Mouse (Mus musculus) hindbrain, embryonic 10.5 days (tissue): ENCODE measurements around the gene Fbxl7. TPM values are rescaled to one million over a fixed set of nuclear protein-coding genes. Genes with fewer than 3 reads are reported as not detected.

Source experiments
- DNase-seq: peaks from one replicate; pipeline ENCODE4 v3.0.0-alpha.2; 2017; ENCODE audit warnings: low spot score
- H3K27ac ChIP-seq: fragments of 300-500 bp; sonication (generic); 2 replicates; pipeline ENCODE4 v1.5.1; 2016; ENCODE audit warnings: mild to moderate bottlenecking, moderate library complexity
- H3K27me3 ChIP-seq: fragments of 300-500 bp; sonication (generic); 2 replicates; pipeline ENCODE4 v1.6.1; 2016; ENCODE audit warnings: mild to moderate bottlenecking; ENCODE audit not compliant: poor library complexity, insufficient read depth, severe bottlenecking
- H3K36me3 ChIP-seq: fragments of 300-500 bp; sonication (generic); 2 replicates; pipeline ENCODE4 v1.6.1; 2016; ENCODE audit warnings: mild to moderate bottlenecking, moderate library complexity
- H3K4me1 ChIP-seq: fragments of 300-500 bp; sonication (generic); replicated peaks from 2 replicates; pipeline ENCODE4 v1.6.1; 2016; ENCODE audit warnings: mild to moderate bottlenecking
- H3K4me3 ChIP-seq: fragments of 300-500 bp; sonication (generic); 2 replicates; pipeline ENCODE4 v1.5.1; 2016; ENCODE audit warnings: mild to moderate bottlenecking, moderate library complexity
- H3K9me3 ChIP-seq: fragments of 300-500 bp; sonication (generic); 2 replicates; pipeline ENCODE4 v1.6.1; 2016; ENCODE audit warnings: mild to moderate bottlenecking, moderate library complexity
- whole genome bisulfite sequencing: fragments of 180-500 bp; shearing (Covaris S2); methylation state at CpG from one replicate; pipeline ENCODE4 v1.1.7; 2016; 5-methylcytosine and 5-hydroxymethylcytosine counted together
- polyA plus RNA-seq: library from polyadenylated mRNA; unstranded; fragments of >200 nt; fragmentation: Nextera tagmentation; extraction: Ambion mirVana; gene quantifications from 2 replicates; pipeline ENCODE4 v1.2.1, GENCODE M21; 2016

The Fbxl7 gene
- polyA plus RNA-seq, 1 experiment from 2014 or later = 13.8 TPM

DNA sequence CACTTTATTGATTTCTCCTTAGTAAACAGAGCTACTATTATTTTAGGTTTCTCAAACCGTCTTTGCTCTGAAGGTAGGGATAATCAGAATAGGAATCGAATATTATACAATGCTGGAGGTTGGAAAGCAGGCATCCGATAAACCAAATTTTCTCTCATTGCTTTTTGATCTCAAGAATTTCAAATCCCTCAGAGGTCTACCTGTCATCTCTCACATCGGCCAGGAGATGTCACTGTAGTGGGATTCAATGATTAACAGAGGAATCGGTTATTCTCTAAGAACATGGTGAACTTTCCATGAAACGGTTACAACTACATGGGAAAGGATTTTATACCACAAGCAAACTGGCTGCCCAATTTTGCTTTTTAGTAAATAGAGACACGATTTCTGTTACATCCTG, 255.7 kb downstream of the Fbxl7 start:
- no peaks in the 10 kb centered on the region for H3K9me3 ChIP-seq
- no peak for DNase-seq
- no peaks in the 10 kb centered on the region for H3K36me3 ChIP-seq
- no peaks in the 10 kb centered on the region for H3K27me3 ChIP-seq
- WGBS = 72% methylated on average over 7 of the region's 7 CpGs
- no peak overlapping the region for H3K4me3 ChIP-seq
- 0 out of 2 replicates have a peak, but pooled peaks cover 2% of the 10 kb centered on the region for H3K4me1 ChIP-seq
- no peak overlapping the region for H3K27ac ChIP-seq

DNA sequence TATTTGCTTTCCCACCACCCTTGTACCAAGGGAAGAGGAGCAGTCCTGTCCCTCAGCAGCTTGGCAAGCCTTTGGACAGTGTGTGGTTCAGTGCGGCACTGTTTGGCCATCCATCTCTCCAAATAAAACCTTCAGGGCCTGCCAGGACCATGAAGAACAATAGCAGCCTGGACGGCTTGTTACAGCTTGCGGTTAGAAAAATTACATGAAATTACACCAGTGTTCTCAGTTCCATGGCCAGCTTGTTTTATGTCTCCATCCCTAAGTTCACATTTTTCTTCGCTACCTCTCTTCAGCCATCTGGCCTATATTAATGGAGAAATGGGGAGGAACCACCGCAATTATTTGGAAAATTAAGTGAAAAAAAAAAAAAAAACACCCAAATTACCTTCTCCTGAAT, 259.8 kb downstream of the Fbxl7 start:
- no peaks in the 10 kb centered on the region for H3K36me3 ChIP-seq
- 90% methylated on average over 5 of the region's 5 CpGs for WGBS
- no peak overlapping the region for H3K4me3 ChIP-seq
- H3K9me3 ChIP-seq = no peaks in the 10 kb centered on the region
- no peak for DNase-seq
- H3K27ac ChIP-seq = no peak overlapping the region
- 0 out of 2 replicates have a peak, but pooled peaks cover 2% of the 10 kb centered on the region for H3K4me1 ChIP-seq
- no peaks in the 10 kb centered on the region for H3K27me3 ChIP-seq

DNA sequence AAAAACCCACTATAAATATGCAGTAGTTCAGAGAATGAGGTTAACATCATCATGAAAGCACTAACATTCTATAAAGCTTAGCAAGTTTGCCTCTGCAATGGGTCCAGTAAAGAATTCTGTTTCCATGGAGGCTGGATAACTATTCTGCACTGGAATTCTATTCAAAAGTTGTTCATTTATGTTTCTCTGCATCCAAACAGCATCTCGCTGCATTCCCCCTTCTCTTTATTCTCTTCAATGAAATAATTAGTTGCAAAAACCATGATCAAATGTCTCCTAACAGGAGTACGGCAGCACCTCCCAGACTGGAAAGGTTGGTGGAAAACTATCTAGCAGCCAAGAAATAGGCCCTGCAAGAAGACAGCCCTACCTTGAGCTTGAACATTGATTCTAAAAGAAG, 267.2 kb downstream of the Fbxl7 start:
- 50% methylated on average over 2 of the region's 2 CpGs for WGBS
- H3K27me3 ChIP-seq = no peaks in the 10 kb centered on the region
- no peak for DNase-seq
- H3K36me3 ChIP-seq = no peaks in the 10 kb centered on the region
- H3K27ac ChIP-seq = no peak overlapping the region
- no peaks in the 10 kb centered on the region for H3K9me3 ChIP-seq
- H3K4me1 ChIP-seq = no peaks in the 10 kb centered on the region; the same call in 1 of the 2 replicates
- H3K4me3 ChIP-seq = no peak overlapping the region

DNA sequence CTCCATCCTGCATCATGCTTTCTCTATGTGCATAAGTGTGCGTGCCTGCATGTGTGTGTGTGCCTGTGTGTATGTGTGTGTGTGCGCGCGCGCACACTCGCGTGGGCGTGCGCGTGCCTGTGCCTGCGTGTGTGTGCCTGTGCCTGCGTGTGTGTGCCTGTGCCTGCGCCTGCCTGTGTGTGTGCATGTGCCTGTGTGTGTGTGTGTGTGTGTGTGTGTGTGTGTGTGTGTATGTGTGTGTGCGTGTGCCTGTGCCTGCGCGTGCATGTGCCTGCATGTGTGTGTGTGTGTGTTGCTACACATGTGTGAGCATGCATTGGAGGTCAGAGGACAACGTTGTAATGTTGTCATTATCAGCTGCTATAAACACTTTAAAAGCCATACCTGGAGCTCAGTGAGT, 272.1 kb downstream of the Fbxl7 start:
- no peak overlapping the region for H3K4me3 ChIP-seq
- 97% methylated on average over 17 of the region's 17 CpGs for WGBS
- no peak overlapping the region for H3K27ac ChIP-seq
- H3K36me3 ChIP-seq = no peaks in the 10 kb centered on the region
- no peaks in the 10 kb centered on the region for H3K27me3 ChIP-seq
- H3K9me3 ChIP-seq = no peaks in the 10 kb centered on the region
- no peak for DNase-seq
- H3K4me1 ChIP-seq = no peaks in the 10 kb centered on the region; the same call in 1 of the 2 replicates

DNA sequence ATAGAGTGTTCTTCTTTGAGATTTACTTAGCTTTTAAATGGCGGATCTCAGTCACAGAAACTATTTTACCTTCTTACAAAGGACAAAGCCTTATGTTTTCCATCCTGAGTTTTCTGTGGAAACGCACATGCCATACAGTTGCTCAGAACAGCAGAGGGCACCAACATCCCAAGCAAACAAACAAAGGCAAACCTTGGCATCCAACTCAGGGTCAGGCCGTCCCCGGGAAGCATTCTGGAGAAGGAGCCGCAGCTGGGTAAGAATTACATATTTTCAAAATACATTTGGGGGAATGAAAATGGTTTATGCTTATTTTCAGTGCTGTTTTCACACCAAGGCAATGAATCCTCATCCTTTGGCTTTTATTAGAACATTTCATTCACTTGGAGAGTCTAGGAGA, 275.1 kb downstream of the Fbxl7 start:
- H3K9me3 ChIP-seq = no peaks in the 10 kb centered on the region
- H3K36me3 ChIP-seq = no peaks in the 10 kb centered on the region
- no peaks in the 10 kb centered on the region for H3K4me1 ChIP-seq
- peak; percentile 24 for DNase-seq
- H3K27ac ChIP-seq = no peak overlapping the region
- no peaks in the 10 kb centered on the region for H3K27me3 ChIP-seq
- H3K4me3 ChIP-seq = no peak overlapping the region
- WGBS = 55% methylated on average over 5 of the region's 5 CpGs

DNA sequence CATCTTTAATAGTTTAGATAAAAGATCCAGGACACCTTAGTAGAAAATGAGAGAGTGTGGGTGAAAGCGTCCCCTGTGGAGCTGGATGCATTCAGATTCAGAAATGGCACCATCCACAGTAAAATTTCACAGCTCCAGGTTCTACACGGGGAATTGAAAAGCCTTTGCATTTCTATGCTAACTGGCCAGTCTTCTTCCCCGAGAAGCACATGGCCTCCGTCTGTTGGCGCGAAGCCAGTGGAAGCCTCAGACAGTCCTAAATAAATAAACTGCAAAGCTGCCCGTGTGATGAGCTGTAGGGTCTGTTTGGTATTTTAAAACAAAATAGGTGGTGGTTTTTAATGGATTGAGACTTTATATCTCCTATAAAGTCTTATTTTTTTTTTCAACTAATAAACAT, 276.2 kb downstream of the Fbxl7 start:
- Histone ChIP-seq H3K4me1 (no peaks in the 10 kb centered on the region), H3K27ac (no peak overlapping the region), H3K36me3 (no peaks in the 10 kb centered on the region), H3K4me3 (no peak overlapping the region), H3K27me3 (no peaks in the 10 kb centered on the region), H3K9me3 (no peaks in the 10 kb centered on the region)
- WGBS = 62% methylated on average over 7 of the region's 7 CpGs
- peak; percentile 28 for DNase-seq

DNA sequence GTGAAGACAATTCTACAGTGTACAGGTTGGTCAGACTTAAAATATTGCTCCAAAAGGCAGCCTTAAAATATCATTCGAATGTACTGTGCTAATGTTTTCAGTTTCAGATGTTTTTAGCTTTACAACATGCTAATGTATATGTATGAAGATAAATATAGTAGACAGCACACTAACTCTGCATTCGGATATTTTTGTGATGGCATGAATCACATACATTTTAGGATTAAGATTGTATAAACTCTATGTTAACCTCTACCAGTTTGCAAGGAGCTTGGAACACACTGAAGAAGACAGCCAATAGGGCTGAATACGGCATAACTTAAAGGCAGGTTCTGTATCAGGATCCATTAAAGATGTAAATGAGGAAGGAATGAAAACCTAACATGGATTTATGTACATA, 299.1 kb downstream of the Fbxl7 start:
- WGBS = 90% methylated on average over 3 of the region's 3 CpGs

DNA sequence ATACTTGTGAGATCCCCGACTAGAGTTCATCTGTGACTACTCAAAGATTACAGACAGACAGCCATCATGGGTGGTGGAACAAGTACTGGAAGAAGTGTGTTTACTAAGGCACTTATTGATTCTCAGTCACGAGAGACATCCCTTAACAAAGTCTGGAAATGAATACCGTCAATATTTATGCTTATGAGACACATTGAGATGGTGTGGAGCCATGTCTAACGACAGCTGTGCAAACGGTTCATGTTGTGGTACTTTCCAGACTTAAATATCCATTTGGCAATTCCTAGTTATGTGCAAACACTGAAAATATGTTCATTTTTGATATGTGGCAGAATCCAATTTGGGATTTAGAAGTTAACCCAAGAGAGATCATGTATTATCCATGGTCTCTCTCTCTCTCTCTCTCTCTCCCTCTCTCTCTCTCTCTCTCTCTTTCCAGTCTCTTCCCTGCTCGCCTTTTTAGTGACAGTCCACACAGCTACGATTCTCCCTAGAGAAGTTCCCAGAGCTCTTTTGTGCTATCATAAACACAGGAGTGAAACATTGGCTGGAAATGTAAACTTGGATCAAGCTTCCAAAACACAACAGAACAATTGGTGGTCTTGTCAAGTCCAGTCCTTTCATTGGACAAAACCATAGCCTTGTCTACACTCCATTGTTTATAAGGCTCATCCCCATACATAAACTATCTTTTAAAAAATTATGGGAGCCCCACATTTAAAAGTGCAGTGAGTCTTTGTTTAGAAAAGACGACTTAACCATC, 315.3 kb downstream of the Fbxl7 start:
- DNase-seq = no peak
- Histone ChIP-seq H3K9me3 (no peaks in the 10 kb centered on the region), H3K36me3 (no peaks in the 10 kb centered on the region), H3K27me3 (no peaks in the 10 kb centered on the region), H3K4me1 (no peaks in the 10 kb centered on the region), H3K27ac (no peak overlapping the region), H3K4me3 (no peak overlapping the region)
- WGBS = 82% methylated on average over 8 of the region's 8 CpGs

More for the DNA sequence above, 299.1 kb downstream of the Fbxl7 start:
- no peaks in the 10 kb centered on the region for H3K27me3 ChIP-seq
- no peak overlapping the region for H3K27ac ChIP-seq
- no peaks in the 10 kb centered on the region for H3K9me3 ChIP-seq
- DNase-seq = no peak
- no peak overlapping the region for H3K4me3 ChIP-seq
- H3K36me3 ChIP-seq = no peaks in the 10 kb centered on the region
- H3K4me1 ChIP-seq = no peaks in the 10 kb centered on the region

DNA sequence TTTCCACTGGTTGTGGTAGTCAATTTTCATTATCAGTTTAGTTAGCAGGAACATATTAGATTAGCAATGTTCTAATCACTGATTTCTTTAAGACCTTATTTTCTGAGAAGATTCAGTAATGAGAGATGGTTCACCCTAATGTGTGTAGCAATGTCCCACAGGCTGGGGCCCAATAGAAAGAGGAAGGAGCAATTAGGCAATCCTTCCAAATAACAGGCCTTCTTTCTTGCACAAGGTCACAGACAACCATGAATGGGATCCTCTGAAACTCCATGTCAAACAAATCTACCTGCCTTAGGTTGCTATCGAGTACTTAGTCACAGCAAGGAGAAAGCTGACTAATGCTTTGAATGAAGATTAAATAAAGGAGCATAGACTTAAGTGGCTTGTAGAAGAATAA, 316.9 kb downstream of the Fbxl7 start:
- WGBS = 96% methylated on average over 1 of the region's 1 CpGs
- Histone ChIP-seq H3K36me3 (no peaks in the 10 kb centered on the region), H3K4me1 (no peaks in the 10 kb centered on the region)

DNA sequence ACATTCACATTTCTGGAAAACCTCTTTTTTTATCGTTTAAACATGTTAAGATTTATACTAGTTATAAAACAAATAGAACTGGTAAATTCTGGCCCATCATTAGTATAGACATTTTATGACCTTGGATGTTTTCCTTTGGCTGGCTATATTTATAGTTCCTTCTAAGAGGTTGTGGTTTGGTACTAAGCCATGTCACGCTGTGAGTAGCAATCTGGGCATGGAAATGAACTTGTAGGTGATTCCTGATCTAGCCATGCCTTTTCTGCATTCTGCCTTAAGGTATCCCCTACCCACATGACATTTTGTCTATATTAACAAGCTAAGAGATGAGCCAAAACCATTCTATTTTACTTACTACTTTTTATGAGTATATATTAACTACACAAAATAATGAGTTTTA, 329.3 kb downstream of the Fbxl7 start:
- WGBS = 94% methylated on average over 2 of the region's 2 CpGs
- no peaks in the 10 kb centered on the region for H3K9me3 ChIP-seq
- H3K4me3 ChIP-seq = no peak overlapping the region
- no peaks in the 10 kb centered on the region for H3K4me1 ChIP-seq
- no peak overlapping the region for H3K27ac ChIP-seq
- H3K36me3 ChIP-seq = no peaks in the 10 kb centered on the region
- no peaks in the 10 kb centered on the region for H3K27me3 ChIP-seq
- no peak for DNase-seq

More for the DNA sequence above, 316.9 kb downstream of the Fbxl7 start:
- Histone ChIP-seq H3K9me3 (no peaks in the 10 kb centered on the region), H3K27ac (no peak overlapping the region), H3K27me3 (no peaks in the 10 kb centered on the region), H3K4me3 (no peak overlapping the region)
- DNase-seq = no peak

DNA sequence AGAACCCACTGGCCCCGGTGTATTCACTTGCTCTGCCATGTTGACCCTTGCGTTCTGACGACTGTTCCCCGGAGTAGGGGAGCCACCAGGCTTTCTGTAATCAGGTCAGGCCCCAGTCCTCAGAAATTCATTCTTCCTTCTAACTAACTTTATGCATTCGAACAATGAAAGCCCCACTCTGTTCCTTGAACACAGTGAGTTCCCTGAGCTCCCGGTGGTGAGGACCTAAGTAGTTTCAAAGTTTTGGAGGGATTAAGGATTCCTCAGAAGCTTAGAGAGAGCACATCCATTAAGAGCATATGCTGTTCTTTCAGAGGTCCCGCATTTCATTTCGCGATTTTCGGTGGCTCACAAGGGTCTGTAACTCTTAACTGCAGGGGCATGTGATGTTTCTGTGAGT, 341.8 kb downstream of the Fbxl7 start:
- Histone ChIP-seq H3K27me3 (no peaks in the 10 kb centered on the region), H3K27ac (no peak overlapping the region), H3K4me3 (no peak overlapping the region), H3K36me3 (peaks cover 18% of the 10 kb centered on the region), H3K4me1 (no peaks in the 10 kb centered on the region), H3K9me3 (peaks cover 5% of the 10 kb centered on the region; the same call in 1 of the 2 replicates)
- no peak for DNase-seq
- 60% methylated on average over 10 of the region's 10 CpGs for WGBS

DNA sequence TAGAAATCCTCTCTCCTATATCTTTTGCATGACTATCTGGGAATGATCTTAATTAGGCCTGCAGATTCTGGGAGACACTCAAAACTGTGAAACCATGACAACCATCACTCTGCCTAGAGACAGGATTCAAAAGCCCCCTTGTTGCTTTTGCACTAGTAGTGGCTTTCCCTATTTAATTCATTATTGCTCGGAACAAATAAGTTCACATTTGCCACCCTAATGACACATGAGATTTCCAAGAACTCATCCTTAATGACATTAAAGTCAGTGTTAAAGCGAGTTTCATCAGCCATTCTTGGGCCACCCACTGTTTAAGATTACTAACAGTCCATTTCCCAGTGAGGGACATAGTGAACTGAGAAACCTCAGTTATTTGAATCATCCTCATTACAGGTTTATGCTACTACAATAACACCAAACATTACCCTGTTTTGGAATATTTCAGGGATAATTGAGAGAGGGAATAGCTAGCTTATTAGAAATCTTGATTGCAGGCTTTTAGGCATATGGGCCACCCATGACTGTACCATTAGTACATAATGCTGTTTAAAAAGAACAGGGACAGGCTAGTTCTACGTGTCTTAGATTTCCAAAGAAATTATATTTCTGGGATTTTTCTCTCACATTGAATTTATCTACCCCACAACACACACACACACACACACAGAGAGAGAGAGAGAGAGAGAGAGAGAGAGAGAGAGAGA, 361.2 kb downstream of the Fbxl7 start:
- Histone ChIP-seq H3K27ac (no peak overlapping the region), H3K4me1 (no peaks in the 10 kb centered on the region), H3K4me3 (no peak overlapping the region), H3K36me3 (no peaks in the 10 kb centered on the region), H3K27me3 (no peaks in the 10 kb centered on the region), H3K9me3 (no peaks in the 10 kb centered on the region)
- no peak for DNase-seq
- WGBS = 78% methylated on average over 3 of the region's 3 CpGs

DNA sequence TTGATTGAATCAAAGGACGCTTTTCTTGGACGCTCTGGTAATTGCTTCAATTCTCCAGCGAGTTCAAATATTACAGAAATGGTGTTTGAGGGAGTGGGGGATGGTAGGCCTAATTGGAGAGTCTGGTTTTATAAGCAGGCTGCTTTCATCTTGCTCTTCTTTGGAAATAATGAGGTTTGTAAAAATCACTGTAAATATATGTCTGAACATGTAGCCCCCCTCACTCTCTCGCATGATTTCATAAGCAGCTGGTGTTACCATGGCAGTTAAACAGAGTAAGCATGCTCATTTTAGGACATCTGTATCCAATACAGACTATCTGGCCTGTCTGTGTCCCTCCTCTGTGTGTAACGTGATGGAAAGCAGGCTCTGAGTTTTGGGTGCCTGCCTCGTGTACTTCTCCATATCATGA, 376.2 kb downstream of the Fbxl7 start:
- no peaks in the 10 kb centered on the region for H3K27me3 ChIP-seq
- WGBS = 85% methylated on average over 6 of the region's 6 CpGs
- no peak overlapping the region for H3K4me3 ChIP-seq
- H3K27ac ChIP-seq = no peak overlapping the region
- no peaks in the 10 kb centered on the region for H3K9me3 ChIP-seq
- H3K4me1 ChIP-seq = peaks cover 6% of the 10 kb centered on the region
- DNase-seq = no peak
- H3K36me3 ChIP-seq = no peaks in the 10 kb centered on the region
